Mouse (Mus musculus): ENCODE results near the gene Timeless.

DNA sequence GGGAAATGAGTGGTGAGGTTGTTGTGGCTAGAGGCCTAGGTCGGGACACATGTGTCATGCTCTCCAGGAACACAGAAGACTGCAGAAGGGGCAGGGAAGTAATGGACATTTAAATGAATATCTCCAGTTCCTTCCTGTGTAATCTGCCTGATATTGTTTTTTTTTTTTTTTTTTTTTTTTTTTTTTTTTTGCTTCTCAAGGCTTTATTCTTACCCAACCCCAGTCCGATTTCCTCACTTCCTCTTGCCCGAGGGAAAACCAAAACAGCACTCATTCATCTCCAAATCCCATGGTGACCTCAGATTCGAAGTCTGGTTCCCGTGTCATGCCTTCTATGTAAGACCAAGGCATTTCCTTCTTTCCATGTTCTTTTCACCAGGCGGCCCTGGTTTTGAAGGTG is 66.4 kb downstream of the Timeless start:
- no peak for TF ChIP-seq MAFK (IDR thresholded peaks at IDR 0.05; ENCODE audit: insufficient read depth, low read depth, low read length)
- TF ChIP-seq ZC3H11A (IDR thresholded peaks at IDR 0.05; ENCODE audit: borderline replicate concordance, low read depth, low read length) = no peak
